Mouse (Mus musculus) kidney, adult 9 months (tissue): Measurements from ENCODE around the gene Klhl23.
"Not testable (repeated sequence)": the region's sequence is repeated elsewhere in the genome, so short reads cannot be mapped to it uniquely, and the experiment has no call there.

Source experiments
- DNase-seq: peaks from one replicate; pipeline ENCODE4 v3.0.0; 2022

Klhl23 gene

DNA sequence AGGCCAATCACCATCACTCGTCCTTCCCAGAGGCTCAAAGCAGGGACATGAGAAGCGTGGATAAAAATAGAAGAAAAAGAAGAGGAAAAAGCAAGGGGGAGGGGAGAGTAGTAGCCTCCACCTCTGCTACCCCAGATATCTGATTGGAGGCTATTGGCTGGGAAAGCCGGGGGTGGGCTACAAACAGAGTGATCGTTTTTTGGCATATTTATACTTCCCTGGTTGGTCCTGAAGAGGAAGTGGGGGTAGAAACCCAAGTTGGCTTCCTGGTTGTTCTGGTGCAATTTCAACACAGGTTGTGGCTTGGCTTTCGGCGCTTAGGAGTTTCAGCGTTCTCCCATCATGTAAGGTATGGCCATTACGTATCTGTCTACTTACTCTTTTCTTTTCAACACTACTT lies at the start of gene Klhl23:
TSS of gene Klhl23 (plus strand) at position 234 of the 400 bp plus-strand sequence.
- no peak for DNase-seq

DNA sequence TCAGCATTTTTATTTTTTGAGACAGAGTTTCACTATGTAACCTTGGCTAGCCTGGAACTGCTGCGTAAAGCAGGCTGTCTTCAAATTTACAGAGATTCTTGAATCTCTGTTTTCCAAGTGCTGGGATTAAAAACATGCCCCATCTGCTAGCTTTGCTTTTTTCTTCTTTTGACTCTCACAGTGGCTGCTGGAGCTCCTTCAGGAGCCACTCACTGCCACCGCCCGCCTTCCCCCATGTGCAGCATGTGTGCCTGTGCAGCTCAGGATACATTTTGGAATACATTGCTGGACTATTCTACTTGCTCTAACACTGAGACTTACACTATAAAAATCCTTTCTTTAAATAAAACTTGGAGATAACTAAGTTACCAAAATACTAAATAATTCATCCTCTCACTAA lies 48.4 kb upstream of the Klhl23 start:
- no peak for DNase-seq

DNA sequence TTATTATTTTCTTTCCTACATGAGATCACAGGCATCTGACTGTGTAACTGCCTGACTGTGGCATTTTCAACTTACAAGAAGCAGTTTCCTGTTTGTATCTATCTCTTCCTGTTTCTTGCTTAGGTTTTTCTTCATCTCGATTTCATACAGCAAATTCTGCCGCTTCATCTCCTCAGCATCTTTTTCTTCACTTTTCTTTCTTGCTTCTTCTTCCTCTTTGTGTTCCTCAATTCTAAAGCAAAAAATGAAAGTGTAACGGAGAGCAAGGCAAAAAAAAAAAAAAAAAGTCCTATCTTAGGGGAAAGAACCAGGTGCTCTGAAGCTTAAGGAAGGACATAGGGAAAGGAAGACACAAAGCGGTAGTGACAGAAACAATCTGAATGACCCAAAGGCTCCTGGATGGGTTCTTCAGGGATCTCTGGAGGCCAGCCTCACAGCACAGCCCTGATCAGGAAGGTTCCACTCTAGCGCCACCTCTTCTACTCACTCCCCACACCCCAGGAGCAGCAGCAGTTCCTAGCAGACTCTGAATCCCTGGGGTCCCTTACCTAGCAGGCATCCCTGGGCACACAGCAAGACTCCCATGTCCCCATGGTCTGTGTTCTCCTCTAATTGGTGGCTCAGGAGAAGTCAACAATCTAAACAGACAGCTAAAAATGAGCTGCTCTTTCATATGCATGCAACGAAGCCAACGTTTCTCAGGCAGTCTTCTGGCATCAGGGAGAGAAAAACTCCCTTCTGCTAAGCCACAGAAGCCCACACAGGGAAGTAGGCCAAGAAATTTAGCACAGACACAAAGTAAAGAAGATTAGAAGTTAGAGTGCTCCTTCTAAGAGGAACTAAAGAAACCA lies 43.5 kb upstream of the Klhl23 start:
- DNase-seq: no peak

DNA sequence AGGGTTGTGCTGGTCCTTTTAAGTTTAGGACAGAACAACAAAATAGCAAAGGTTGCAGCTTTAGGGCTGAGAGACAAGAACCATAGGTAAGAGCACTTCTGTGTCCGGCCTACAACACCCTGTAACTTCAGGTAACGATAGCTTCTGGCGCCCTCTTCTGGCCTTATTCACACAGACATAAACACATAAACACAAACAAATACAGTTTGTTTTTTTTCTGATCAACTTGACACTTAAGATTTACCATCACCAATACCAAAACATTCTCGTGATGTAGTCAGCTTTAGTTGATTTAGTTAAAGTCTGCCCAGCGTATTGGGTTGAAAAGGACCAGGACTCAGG lies 42.9 kb upstream of the Klhl23 start:
- peak; percentile 51 for DNase-seq

DNA sequence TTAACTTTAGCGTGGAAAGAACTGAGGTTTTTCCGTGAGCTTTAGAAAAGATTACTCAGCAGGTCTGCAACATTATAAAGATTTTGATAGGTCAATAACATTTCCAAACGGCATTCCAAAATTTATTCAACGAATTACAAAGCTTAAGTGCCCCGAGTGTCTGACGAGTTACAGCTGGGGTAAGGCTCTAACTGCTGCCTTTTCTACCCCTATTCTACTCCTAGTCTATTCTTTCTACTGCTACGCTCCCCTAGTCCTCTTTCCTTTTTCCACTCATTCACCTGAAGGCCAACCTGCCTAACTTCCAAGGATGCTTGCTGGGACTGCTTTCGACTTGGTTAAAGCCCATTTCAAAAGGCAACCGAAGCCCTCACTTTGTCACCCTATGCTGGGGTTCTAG lies 32.8 kb upstream of the Klhl23 start:
- no peak for DNase-seq

DNA sequence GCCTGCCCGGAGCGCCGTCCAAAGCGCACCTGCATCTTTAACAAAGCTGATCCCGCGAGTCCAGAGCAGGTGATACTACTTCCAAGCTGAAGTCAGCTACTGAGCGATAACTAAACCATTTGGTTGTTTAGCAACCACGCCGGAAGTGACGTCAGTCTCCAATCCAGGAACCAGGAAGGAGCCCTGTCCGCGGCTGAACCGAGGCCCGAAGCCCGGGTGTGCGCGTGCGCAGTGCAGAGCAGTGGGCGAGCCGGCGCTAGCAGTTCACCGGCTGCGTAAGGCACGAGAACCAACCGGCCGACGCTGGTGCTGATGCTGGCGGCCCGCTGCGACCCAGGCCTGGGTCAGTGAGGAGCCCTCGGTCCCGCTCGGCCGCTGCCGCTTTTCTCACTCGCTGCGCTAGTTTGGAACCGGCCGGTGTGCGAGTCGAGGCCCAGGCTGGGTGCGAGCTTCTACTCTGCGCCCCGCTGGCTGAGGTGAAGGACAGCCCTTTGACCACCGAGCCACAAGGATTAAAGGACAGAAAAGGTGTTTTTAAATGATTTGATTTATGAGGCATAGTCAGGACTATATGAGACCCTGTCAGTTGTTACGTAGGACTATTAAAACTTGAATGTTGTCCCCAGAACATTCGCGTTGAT lies 32.2 kb upstream of the Klhl23 start, which contains the start of the genes Ccdc173 and Phospho2:
TSS of gene Ccdc173 (minus strand) at position 147 of the 641 bp plus-strand sequence.
TSS of gene Phospho2 (plus strand) at position 195 of the 641 bp plus-strand sequence.
- DNase-seq: peak; percentile 99

DNA sequence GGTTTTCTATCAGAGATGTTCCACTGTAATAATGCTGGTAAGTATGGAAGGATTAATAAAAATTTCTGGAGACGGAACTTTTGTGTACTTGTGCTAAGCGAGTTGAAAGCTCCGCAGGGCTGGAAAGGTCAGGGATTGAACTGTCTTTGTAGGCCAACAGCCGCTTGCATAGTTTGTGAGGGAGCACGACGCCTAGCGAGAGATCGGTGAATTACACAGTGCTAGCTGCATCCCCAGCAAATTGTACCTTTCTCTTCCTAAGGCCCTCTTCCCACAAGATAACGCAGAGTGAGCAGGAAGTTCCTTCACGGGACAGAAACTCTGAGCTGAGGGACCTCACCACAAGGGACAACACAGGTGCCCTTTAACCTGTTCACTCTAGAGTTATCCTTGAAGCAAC lies 31.5 kb upstream of the Klhl23 start:
- DNase-seq: peak; percentile 93

DNA sequence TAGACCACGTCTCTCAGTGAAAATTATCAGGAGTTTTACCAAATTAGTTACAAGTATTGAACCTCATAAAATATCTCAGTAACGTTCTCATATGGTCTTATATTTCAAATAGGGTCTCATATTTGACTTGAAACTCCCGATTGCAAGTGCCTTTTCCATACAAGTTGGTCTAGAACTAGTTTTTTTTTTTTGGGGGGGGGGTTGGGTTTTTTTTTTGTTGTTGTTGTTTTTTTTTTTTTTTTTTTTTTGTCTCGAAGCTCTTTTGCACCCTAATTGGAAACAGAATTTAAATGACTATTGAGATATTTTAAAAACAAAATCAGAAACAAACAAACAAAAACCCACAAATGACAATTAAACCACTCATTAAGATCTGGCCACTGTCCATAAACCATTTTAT lies 31.0 kb upstream of the Klhl23 start:
- DNase-seq: no peak

DNA sequence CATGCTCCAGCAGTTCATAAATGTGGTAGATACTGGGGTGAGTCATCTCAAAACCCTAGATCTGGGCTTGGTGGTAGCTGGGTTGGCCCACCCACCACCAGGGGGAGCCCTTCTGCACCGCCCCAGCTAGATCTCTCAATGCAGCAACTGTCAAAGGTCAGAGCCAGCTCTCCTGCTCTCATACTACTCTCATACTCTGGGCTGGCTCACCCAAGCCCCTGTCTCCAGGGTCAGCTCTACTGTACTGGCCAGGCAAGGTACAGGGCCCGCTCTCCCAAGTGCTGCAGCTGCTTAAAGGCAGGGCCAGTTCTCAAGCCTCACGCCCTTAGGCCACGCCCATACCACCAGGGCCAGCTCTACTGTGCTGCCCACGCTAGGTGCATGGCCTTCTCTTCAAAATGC lies 18.8 kb upstream of the Klhl23 start:
- DNase-seq: peak; percentile 75

DNA sequence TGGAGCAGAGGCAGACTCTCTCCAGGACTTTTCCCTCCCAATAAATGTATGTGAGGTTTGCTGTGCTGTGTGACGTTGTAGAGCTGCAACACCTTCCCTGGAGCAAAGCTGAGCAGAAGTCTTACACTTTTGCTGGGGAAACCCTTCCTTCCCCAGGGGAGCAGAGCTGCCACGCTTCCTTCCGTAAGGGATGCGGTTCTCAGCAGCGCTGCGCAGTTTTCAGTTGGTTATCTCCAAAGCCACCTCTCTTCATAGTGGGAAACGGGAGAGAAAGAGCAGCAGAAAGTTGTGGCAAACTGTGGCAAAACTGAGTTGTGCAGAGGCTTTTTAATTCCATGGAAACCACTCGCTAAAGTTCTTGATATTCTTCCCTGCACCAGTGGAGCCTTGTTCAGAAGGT lies 18.0 kb upstream of the Klhl23 start:
- DNase-seq: no peak

DNA sequence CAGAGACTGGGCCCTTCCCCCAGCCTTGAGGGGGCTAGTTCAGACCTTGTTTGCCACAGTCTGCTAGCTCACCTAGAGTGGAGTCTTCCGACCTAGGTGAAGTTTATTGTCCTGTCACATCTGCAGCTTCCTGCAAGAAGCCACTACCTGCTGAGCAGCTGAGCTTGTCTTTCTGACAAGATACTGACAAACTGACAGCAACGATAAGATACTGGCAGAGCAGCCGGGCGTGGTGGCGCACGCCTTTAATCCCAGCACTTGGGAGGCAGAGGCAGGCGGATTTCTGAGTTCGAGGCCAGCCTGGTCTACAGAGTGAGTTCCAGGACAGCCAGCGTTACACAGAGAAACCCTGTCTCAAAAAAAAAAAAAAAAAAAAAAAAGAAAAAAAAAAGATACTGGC lies 17.1 kb upstream of the Klhl23 start:
- not testable (repeated sequence) for DNase-seq

DNA sequence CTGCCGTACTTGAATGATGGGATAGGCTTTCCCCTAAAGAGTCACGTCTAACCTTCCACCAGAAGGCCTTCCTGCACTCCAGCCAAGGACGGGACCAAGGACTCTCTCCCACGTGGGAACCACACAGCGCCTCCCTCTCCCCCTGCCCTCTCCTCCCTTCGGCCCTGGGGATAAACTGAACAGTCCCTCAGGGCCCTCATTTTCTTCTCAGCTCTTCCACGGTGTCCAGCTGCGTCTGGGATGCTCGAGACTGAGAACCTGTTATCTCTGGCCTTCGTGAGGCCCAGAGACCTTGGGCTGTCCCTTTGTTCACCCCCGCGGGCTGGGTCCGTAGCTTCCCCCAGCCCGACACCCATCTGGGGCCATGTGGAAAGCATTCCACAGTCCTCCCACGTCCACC lies 11.6 kb upstream of the Klhl23 start:
- no peak for DNase-seq

DNA sequence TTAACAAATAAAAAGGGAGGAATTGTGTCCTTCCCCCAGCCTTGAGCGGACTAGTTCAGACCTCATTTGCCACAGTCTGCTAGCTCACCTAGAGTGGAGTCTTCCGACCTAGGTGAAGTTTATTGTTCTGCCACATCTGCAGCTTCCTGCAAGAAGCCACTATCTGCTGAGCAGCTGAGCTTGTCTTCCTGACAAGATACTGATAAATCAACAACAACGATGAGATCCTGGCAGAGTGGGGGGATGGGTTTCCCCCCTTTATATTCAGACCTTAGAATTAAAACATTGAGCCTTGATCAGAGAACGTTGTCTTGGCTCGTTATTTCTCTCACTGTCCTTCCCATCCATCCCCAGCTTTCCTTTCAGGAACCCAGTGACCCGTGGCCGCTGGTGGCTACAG lies 10.4 kb upstream of the Klhl23 start:
- DNase-seq: not testable (repeated sequence)

DNA sequence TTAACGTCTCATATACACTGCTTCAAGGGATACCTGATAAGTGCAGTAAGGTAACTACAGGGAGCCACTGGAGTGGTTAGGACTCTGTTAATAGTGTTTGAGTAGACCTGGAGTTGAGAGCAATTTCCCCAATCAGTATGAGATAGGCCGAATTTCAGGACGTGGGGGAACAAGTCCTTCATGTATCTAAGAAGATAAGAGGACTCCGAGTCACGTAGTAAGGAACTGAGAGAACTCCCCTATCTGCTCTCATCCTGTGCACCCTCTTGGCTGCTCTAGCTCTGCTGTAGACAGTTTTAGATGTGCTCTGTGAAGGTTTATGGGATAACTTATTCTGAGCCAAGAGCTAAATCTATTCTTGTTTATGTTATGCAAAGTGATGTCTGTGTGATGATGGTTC lies 5.2 kb upstream of the Klhl23 start:
- DNase-seq: no peak

DNA sequence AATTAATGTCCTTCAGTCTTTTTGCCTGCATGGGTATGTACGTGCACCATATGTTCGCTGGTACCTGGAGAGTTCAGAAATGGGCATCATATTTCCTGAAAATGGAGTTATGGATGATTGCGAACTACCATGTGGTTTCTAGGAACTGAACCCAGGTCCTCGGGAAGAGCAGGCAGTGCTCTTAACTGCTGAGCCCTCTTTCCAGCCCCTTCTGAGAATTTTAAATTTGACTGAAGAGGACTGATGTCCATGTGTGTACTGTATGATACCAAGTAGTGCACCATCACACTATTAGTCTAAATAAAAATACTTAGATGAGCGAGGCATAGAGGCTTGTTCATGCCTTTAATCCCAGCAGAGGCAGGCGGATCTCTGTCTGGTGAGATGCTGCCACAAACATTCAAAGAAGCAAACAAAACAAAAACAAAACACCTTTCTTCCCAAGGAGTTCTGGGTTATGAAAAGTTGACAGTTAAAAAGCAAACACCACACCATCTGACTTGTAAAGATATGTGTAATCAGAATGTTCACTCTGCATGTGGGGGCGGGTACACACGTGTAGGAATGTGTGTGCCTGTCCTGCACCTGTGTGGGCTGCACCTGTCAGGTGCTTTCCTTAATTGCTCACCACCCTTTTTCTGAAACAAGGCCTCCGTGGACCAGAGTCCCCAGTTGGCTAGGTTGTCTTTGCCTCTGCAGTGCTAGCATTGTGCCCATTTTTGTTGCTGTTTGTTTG lies 3.2 kb upstream of the Klhl23 start:
- DNase-seq: no peak

DNA sequence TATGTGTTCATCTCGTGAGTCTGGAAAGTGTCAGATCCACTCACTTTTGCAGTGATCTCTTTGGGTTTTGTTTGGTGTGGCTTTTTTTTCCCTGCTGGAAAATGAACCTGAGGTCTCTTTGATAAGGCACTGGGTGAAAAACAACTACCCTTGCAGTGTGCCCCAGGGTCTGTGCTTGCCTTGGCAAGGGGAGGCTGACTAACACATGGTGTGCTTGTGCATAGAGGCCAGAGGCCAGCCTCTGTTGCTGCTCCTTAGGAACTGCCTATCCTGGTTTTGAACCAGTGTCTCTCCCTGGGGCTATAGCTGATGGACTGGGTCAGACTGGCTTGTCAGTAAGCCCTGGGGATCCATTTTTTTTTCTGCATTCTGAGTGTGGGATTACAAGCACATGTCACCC lies 1.5 kb upstream of the Klhl23 start:
- DNase-seq: no peak

DNA sequence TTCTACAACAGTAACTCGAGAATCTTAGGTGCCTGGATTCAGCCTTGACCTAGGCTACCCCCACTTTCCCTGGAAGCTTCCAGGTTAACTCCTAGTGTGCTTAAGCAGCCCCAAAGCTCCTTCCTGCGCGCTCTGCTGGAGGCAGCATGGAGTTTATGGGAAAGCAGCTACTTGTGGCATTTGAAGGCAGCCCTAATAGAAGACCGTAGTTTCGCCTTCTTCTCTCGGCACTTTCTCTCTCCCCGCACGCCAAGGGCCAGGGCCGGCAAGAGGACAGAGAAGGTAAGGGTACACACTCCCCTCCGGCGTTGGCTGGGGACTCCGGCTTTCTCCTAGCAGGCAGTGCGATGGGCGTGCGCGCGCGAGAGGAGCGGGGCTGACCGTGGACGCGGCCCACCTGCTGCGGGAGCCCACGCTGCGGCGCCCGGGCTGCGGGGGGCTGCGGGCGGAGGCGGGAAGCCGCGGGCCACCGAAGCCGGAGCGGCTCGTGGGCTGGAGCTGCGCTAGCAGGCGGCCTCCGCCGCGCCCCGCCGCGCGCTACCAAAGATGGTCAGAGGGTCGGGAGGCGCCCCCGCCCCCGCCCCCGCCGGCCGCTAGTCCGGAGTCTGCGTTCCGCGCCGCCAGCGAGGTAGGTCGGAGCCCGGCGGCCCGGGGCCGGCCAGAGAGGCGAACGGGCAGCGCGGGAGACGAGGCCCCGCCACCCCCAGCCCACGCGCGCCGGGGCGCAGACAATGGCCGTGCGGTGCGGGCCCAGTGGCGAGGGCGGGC lies 801 bp downstream of the Klhl23 start:
- DNase-seq: peak; percentile 14

DNA sequence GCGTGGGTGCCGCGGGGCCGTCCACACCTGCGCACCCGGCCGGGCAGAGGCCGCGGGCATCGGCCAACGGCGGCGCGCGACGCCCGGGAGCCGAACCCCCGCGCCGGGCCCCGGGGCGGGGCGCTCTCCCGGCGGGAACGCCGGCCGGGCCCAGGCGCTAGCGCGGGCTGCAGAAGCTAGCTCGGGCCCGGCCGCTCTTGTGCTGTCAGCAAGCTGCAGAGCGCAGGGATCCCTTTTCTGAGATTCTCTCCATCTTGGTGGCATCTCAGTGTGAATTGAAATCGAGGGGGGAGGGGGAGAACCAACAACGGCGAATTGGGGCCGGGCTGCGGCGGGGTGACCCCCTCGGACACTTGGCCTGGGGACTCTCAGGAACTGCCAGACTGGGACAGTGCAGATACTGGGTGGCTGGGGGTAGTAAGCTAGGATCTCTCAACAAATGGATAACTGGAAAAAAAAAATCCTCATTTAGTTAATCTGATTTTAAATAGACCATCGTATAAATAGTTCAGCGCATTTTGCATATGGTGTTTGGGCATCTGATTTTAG lies 1.5 kb downstream of the Klhl23 start:
- DNase-seq: no peak

DNA sequence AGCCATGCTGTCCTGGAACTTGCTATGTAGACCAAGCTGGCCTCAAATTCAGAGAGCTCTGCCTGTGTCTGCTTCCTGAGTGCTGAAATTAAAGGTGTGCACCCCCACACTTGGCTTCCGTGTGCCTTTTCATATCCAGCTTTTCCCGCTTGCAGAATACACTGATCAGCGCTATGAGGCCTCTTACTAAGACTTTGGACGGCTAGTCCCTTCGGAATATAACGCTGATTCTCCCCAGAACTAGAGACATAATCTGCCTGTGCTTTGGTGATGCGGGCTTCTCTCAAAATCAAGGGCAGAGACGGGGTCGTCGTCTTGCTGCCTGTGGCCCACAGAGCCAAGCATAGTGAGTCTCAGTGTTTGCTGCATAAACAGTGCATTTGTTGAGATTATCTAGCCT lies 4.2 kb downstream of the Klhl23 start:
- no peak for DNase-seq

DNA sequence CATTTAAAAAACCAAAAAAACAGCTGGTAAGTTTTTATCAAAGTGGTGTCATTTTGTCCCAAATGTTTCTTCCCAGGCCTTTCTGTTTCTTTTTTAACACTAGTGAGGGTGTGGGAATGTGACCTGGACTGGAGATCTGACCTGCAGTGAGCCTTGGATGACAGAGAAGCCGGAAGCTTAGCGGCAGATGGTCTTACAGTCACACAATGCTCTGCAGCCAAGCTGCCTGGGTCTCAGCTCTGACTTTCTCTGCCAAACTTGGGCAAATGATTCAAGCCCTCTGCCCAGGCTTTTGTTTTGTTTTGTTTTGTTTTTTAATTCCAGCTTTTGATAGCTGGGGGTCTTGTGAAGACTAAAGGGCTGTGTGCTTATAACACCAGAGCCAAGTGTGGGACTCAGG lies 4.6 kb downstream of the Klhl23 start:
- peak; percentile 14 for DNase-seq

DNA sequence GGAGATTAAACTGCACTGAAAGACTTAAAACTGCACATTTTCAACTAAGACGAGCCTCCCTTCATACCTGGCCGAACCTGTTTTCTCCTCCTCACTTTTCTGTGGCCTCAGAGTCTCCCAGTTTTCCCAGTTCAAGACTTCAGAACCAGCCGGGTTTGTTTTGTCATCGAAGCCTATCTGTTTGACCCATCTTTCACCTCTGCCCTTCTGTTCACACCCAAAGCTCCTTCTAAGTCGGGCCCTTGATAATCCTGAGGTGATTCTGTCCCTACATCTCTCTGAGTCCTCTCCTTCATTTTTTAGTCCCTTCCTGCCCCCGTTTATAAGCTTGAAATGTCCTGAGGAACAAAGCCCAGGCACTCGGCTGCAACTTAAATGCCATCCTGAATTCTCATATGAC lies 6.3 kb downstream of the Klhl23 start:
- DNase-seq: no peak

DNA sequence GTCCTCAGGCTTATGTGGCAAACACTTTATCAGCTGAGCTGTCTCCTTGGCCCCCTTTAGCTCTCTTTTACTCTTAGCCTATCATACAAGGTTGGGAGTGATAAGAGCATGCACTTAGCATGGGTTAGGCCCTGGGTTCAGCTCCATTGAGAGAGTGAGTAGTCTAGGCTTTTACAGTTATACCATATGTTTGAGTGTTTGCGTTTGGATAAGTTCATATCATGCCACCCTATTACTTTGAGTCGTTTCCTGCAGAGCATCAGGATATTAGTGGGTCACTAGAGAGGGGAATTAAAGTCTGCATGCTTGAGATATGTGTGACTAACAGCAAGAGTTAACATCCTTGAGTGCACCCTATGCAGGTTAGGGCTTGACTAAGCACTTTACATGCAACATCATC lies 7.9 kb downstream of the Klhl23 start:
- DNase-seq: no peak

DNA sequence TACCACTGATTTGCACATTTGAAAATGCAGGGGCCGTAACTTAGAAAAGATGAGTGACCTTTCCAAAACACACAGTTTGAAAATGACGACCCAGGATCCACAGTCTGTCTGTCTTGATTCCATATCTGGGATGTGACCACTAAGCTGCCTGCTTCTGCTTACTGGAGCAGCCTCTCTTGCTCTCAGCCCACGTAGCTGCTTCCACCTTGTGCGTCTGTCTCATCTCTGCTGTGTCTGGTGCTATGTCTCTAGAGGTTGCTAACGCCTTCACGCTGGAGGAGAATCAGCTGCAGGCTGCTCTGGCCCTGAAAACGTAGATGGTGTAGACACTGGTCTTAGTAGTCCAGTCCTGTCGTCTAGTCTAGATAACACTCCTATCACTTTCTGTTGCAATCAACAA lies 8.4 kb downstream of the Klhl23 start:
- DNase-seq: no peak
